Mouse (Mus musculus): ENCODE results near the gene Cope. TPM values are rescaled to one million over a fixed set of nuclear protein-coding genes. Genes with fewer than 3 reads are reported as not detected.
A peak's percentile ranks its signal among the peaks of the same experiment; 100 is the strongest.

Gene Cope
- total RNA-seq, 2 experiments from 2014 or later, result 145 to 159 TPM

GRCm38 (mm10) chr8:70300881-70301280 is 1.4 kb upstream of the Cope start:
- intact Hi-C loops (cut with DNase I), result loop anchor here (2.0 kb wide), 1 partner anchor 16 kb away; no protein-coding TSS in a partner anchor
- DNase-seq (ENCODE audit: low spot score), result no peak

GRCm38 (mm10) chr8:70302901-70303300 is 583 bp downstream of the Cope start:
- no peak for DNase-seq (ENCODE audit: low spot score)
- intact Hi-C loops (cut with DNase I), result no loop called here

GRCm38 (mm10) chr8:70309311-70309710 is 7.0 kb downstream of the Cope start:
- DNase-seq (ENCODE audit: low spot score), result no peak
- intact Hi-C loops (cut with DNase I), result no loop called here

GRCm38 (mm10) chr8:70313399-70313798 is 11.1 kb downstream of the Cope start:
- intact Hi-C loops (cut with DNase I), result no loop called here

GRCm38 (mm10) chr8:70315624-70316510 is 13.5 kb downstream of the Cope start, which contains the start of gene Cers1:
Gene Cers1 (plus strand): TSS chr8:70315775.
- peak; percentile 33 for DNase-seq (ENCODE audit: low spot score)
- intact Hi-C loops (cut with DNase I), result no loop called here

More at GRCm38 (mm10) chr8:70313399-70313798, 11.1 kb downstream of the Cope start:
- DNase-seq (ENCODE audit: low spot score), result no peak

- no peak for DNase-seq (ENCODE audit: low spot score)
- intact Hi-C loops (cut with DNase I), result no loop called here
These were observed 14.5 kb downstream of the Cope start for GRCm38 (mm10) chr8:70316511-70317504.

- no peak for DNase-seq (ENCODE audit: low spot score)
- intact Hi-C loops (cut with DNase I), result no loop called here
These were observed 15.6 kb downstream of the Cope start for GRCm38 (mm10) chr8:70317872-70318271.

GRCm38 (mm10) chr8:70323716-70324115 is 21.4 kb downstream of the Cope start:
- intact Hi-C loops (cut with DNase I), result no loop called here
- DNase-seq (ENCODE audit: low spot score), result no peak

GRCm38 (mm10) chr8:70327512-70327911 is 25.2 kb downstream of the Cope start:
- intact Hi-C loops (cut with DNase I), result no loop called here
- DNase-seq (ENCODE audit: low spot score), result no peak

- intact Hi-C loops (cut with DNase I), result no loop called here
- no peak for DNase-seq (ENCODE audit: low spot score)
These were observed 27.0 kb downstream of the Cope start, which contains the start of gene Gdf1 for GRCm38 (mm10) chr8:70329124-70329834. Gene Gdf1 (plus strand): TSS chr8:70329817.

- intact Hi-C loops (cut with DNase I), result no loop called here
- DNase-seq (ENCODE audit: low spot score), result no peak
These were observed 27.8 kb downstream of the Cope start for GRCm38 (mm10) chr8:70329835-70330740.

- intact Hi-C loops (cut with DNase I), result no loop called here
- no peak for DNase-seq (ENCODE audit: low spot score)
These were observed 28.5 kb downstream of the Cope start for GRCm38 (mm10) chr8:70330741-70331364.

GRCm38 (mm10) chr8:70331526-70331925 is 29.2 kb downstream of the Cope start:
- no peak for DNase-seq (ENCODE audit: low spot score)
- intact Hi-C loops (cut with DNase I), result no loop called here

GRCm38 (mm10) chr8:70332070-70332877 is 30.0 kb downstream of the Cope start:
- intact Hi-C loops (cut with DNase I), result no loop called here
- no peak for DNase-seq (ENCODE audit: low spot score)

- no peak for DNase-seq (ENCODE audit: low spot score)
- intact Hi-C loops (cut with DNase I), result no loop called here
These were observed 30.5 kb downstream of the Cope start for GRCm38 (mm10) chr8:70332878-70333202.

GRCm38 (mm10) chr8:70338931-70339330 is 36.6 kb downstream of the Cope start:
- no peak for DNase-seq (ENCODE audit: low spot score)
- intact Hi-C loops (cut with DNase I), result no loop called here

- DNase-seq (ENCODE audit: low spot score), result no peak
- intact Hi-C loops (cut with DNase I), result no loop called here
These were observed 38.3 kb downstream of the Cope start for GRCm38 (mm10) chr8:70340659-70341058.

GRCm38 (mm10) chr8:70342007-70342406 is 39.7 kb downstream of the Cope start:
- intact Hi-C loops (cut with DNase I), result no loop called here
- no peak for DNase-seq (ENCODE audit: low spot score)
